Mouse (Mus musculus): ENCODE data around the gene Ino80e. TPM values are rescaled to one million over a fixed set of nuclear protein-coding genes. Genes with fewer than 3 reads are reported as not detected.

Ino80e gene
- polyA plus RNA-seq, 1 experiment from 2014 or later = 91.3 TPM

DNA sequence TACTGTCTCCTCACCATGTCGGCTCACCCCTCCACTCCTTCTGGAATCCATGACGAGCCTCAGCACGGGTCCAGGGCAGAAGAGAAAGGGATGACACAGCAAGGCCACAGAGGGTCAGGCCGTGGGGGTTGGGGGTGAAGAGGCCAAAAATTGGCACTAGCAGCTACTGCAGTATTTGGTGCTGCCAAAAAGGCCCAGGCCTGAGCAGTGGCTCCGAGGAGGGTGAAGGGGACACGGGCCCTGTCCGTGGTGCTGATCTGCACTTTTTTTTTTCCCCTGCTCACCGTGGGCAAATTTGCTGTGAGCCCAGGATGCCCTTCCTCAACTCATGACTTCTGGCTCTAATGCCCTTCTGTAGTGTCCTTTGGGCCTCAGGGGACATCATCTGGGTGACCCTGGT is 36.8 kb downstream of the Ino80e start:
- peaks cover 7% of the 10 kb centered on the region for H3K4me1 ChIP-seq (ENCODE audit: control insufficient read depth, insufficient read depth, low read length)
- no peak overlapping the region for H3K4me3 ChIP-seq (ENCODE audit: low read depth, low read length)
- H3K27me3 ChIP-seq (replicated peaks; ENCODE audit: control insufficient read depth, insufficient read depth, low read length) = no peaks in the 10 kb centered on the region
- H3K27ac ChIP-seq (ENCODE audit: low read depth, low read length) = no peak overlapping the region
- no peak for ATAC-seq
- H3K36me3 ChIP-seq (ENCODE audit: control insufficient read depth, insufficient read depth, low read length) = peaks cover 8% of the 10 kb centered on the region; the same call in 1 of the 2 replicates
- DNase-seq (ENCODE audit: low spot score) = no peak
- no peak overlapping the region for H3K9ac ChIP-seq (ENCODE audit: low read length)
- no peaks in the 10 kb centered on the region for H3K9me3 ChIP-seq (replicated peaks; ENCODE audit: control insufficient read depth, low read length)
- H3K4me2 ChIP-seq (ENCODE audit: low read length) = peak overlapping the region; percentile 68; the same call in 1 of the 2 replicates
- 24% methylated on average over 8 of the region's 8 CpGs for WGBS

DNA sequence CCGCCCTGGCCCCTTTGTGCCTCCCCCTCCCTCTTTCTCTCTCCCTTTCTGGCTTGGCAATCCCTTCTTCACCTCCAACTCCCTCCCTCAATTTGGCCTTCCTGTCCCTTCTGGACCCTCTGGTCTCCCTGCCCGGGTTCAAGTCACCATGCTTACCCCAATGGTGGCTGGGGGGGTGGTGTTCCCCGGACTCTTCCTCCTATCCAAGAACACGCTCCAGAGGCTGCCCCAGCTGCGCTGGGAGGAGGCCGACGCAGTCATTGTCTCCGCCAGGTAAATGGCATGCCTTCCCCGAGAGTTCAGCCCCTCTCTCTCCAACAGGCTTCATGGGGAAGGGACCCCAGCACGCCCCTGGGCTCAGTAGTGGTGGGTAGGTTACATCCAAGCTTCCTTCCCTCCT is 38.2 kb downstream of the Ino80e start:
- peak overlapping the region; percentile 61 for H3K4me3 ChIP-seq (ENCODE audit: low read depth, low read length)
- peak overlapping the region; percentile 82 for H3K9ac ChIP-seq (ENCODE audit: low read length)
- DNase-seq (ENCODE audit: low spot score) (peak; percentile 11), ATAC-seq (peak; percentile 16)
- H3K4me1 ChIP-seq (ENCODE audit: control insufficient read depth, insufficient read depth, low read length) = peaks cover 7% of the 10 kb centered on the region
- peak overlapping the region; percentile 68 for H3K4me2 ChIP-seq (ENCODE audit: low read length)
- no peaks in the 10 kb centered on the region for H3K27me3 ChIP-seq (replicated peaks; ENCODE audit: control insufficient read depth, insufficient read depth, low read length)
- 11% methylated on average over 10 of the region's 10 CpGs for WGBS
- H3K36me3 ChIP-seq (ENCODE audit: control insufficient read depth, insufficient read depth, low read length) = peaks cover 8% of the 10 kb centered on the region; the same call in 1 of the 2 replicates
- H3K27ac ChIP-seq (ENCODE audit: low read depth, low read length) = peak overlapping the region; percentile 78
- no peaks in the 10 kb centered on the region for H3K9me3 ChIP-seq (replicated peaks; ENCODE audit: control insufficient read depth, low read length)

DNA sequence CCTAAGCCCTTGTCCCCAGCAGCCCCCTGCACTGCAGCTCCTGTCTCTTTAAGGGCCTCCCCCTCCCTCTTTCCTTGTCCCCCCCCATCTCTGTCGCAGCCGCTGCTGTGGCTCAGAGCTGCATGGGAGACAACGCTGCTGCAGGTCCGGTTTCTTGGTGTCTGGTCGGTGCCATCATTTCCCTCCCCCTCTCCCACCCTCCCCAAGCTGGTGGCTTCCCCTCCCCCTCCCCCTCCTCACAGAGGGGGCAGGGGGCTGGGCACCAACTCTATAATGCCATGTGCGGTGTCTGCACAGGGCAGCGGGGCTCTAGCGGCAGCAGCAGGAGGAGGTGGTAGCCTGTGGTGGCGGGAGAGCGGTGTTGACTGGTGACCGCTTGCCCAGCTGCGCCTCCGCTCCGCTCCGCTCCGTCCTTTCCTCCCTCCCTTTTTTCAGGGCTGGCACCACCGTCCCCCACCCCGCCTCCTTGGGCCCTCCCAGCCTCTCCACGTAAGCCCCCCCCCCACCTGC is 38.9 kb downstream of the Ino80e start:
- Histone ChIP-seq H3K4me3 (ENCODE audit: low read depth, low read length) (peak overlapping the region; percentile 61), H3K4me1 (ENCODE audit: control insufficient read depth, insufficient read depth, low read length) (peaks cover 7% of the 10 kb centered on the region), H3K27me3 (replicated peaks; ENCODE audit: control insufficient read depth, insufficient read depth, low read length) (no peaks in the 10 kb centered on the region), H3K27ac (ENCODE audit: low read depth, low read length) (peak overlapping the region; percentile 78), H3K36me3 (ENCODE audit: control insufficient read depth, insufficient read depth, low read length) (peaks cover 4% of the 10 kb centered on the region; the same call in 1 of the 2 replicates), H3K4me2 (ENCODE audit: low read length) (peak overlapping the region; percentile 68), H3K9me3 (replicated peaks; ENCODE audit: control insufficient read depth, low read length) (no peaks in the 10 kb centered on the region), H3K9ac (ENCODE audit: low read length) (peak overlapping the region; percentile 82)
- WGBS = 0% methylated on average over 13 of the region's 19 CpGs
- DNase-seq (ENCODE audit: low spot score) (peak; percentile 72), ATAC-seq (peak; percentile 78)

DNA sequence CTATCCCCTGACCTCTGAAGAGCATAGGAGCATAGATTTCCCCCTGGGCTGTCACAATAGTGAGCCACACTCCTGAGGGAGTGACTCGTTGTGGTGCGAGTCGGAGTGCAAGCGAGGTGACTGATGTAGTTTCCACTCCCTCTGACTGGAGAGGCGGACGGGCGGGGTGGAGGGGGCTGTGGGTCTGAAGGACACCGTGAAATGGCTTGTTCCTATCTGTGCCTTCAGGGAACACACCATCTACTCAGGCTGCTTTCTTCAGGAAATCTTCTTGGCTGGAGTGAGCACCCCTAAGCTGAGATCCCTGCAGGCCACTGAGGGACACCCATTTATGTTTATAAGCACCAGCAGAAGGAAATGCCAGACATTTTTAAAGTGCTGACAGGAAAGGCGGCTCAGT is 39.4 kb downstream of the Ino80e start:
- Histone ChIP-seq H3K4me3 (ENCODE audit: low read depth, low read length) (peak overlapping the region; percentile 61), H3K4me2 (ENCODE audit: low read length) (peak overlapping the region; percentile 68), H3K27ac (ENCODE audit: low read depth, low read length) (peak overlapping the region; percentile 78; the same call in 1 of the 2 replicates), H3K9ac (ENCODE audit: low read length) (peak overlapping the region; percentile 82), H3K4me1 (ENCODE audit: control insufficient read depth, insufficient read depth, low read length) (peaks cover 7% of the 10 kb centered on the region), H3K27me3 (replicated peaks; ENCODE audit: control insufficient read depth, insufficient read depth, low read length) (no peaks in the 10 kb centered on the region), H3K9me3 (replicated peaks; ENCODE audit: control insufficient read depth, low read length) (no peaks in the 10 kb centered on the region), H3K36me3 (ENCODE audit: control insufficient read depth, insufficient read depth, low read length) (peaks cover 4% of the 10 kb centered on the region; the same call in 1 of the 2 replicates)
- no peak for DNase-seq (ENCODE audit: low spot score)
- WGBS = 19% methylated on average over 9 of the region's 9 CpGs
- ATAC-seq = peak; percentile 32; the same call in 1 of the 2 replicates

DNA sequence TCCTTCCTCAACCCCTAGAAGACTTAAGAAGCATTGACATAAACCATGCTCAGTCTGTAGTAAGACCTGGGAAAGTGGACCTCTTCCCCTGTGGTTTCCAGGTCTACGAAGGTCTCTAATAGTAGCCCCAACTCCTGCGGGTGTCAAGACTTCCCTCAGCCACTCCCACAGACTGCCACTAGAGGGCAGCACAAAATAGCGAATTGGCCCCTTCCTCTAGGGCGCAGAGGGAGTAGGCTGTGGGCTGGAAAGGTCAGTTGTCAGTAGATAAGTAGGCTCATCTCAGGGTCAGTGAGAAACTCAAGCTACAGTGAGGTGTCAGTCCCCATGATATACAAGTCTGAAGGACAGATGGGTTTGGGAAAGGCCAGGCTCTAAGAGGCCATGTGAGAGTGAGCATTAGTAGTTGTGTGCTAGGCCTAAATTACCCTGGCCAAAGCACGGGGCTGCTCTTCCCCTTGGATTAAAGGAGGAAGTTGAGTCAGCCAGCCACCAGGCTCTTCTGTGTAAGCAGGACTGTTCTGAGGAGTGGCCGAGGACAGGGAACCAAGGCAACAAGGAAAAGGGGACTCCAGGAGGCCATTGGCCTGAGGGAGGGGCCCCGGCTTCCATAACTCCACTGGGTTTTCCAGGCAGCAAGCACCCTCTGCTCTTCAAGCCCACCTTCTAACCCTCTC is 40.2 kb downstream of the Ino80e start:
- H3K4me3 ChIP-seq (ENCODE audit: low read depth, low read length) = no peak overlapping the region
- H3K36me3 ChIP-seq (ENCODE audit: control insufficient read depth, insufficient read depth, low read length) = peaks cover 4% of the 10 kb centered on the region; the same call in 1 of the 2 replicates
- H3K27me3 ChIP-seq (replicated peaks; ENCODE audit: control insufficient read depth, insufficient read depth, low read length) = no peaks in the 10 kb centered on the region
- H3K9ac ChIP-seq (ENCODE audit: low read length) = peak overlapping the region; percentile 82
- no peaks in the 10 kb centered on the region for H3K9me3 ChIP-seq (replicated peaks; ENCODE audit: control insufficient read depth, low read length)
- no peak for ATAC-seq
- peaks cover 7% of the 10 kb centered on the region for H3K4me1 ChIP-seq (ENCODE audit: control insufficient read depth, insufficient read depth, low read length)
- DNase-seq (ENCODE audit: low spot score) = peak; percentile 82
- peak overlapping the region; percentile 78; the same call in 1 of the 2 replicates for H3K27ac ChIP-seq (ENCODE audit: low read depth, low read length)
- WGBS = 21% methylated on average over 7 of the region's 7 CpGs
- H3K4me2 ChIP-seq (ENCODE audit: low read length) = peak overlapping the region; percentile 68

DNA sequence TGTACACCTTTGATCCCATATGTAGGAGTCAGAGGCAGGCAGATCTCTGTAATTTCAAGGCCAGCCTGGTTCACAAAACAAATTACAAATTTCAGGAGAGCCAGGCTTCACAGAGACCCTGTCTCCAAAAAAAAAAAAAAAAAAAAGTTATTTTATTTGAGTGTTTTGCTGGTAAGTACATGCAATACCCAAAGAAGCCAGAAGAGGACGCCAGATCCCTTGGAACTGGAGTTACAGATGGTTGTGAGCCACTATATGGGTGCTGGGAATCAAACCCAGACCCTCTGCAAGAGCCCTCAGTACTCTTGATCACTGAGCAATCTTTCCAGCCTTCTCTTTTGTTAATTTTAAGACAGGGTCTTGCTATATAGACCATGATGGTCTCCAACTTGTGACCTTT is 43.4 kb downstream of the Ino80e start:
- WGBS = 38% methylated on average over 1 of the region's 1 CpGs
- H3K9me3 ChIP-seq (replicated peaks; ENCODE audit: control insufficient read depth, low read length) = no peaks in the 10 kb centered on the region
- no peak overlapping the region for H3K4me3 ChIP-seq (ENCODE audit: low read depth, low read length)
- H3K27ac ChIP-seq (ENCODE audit: low read depth, low read length) = no peak overlapping the region
- no peaks in the 10 kb centered on the region for H3K27me3 ChIP-seq (replicated peaks; ENCODE audit: control insufficient read depth, insufficient read depth, low read length)
- ATAC-seq (no peak), DNase-seq (ENCODE audit: low spot score) (no peak)
- no peak overlapping the region for H3K4me2 ChIP-seq (ENCODE audit: low read length)
- no peaks in the 10 kb centered on the region for H3K36me3 ChIP-seq (ENCODE audit: control insufficient read depth, insufficient read depth, low read length)
- no peak overlapping the region for H3K9ac ChIP-seq (ENCODE audit: low read length)
- peaks cover 5% of the 10 kb centered on the region for H3K4me1 ChIP-seq (ENCODE audit: control insufficient read depth, insufficient read depth, low read length)

DNA sequence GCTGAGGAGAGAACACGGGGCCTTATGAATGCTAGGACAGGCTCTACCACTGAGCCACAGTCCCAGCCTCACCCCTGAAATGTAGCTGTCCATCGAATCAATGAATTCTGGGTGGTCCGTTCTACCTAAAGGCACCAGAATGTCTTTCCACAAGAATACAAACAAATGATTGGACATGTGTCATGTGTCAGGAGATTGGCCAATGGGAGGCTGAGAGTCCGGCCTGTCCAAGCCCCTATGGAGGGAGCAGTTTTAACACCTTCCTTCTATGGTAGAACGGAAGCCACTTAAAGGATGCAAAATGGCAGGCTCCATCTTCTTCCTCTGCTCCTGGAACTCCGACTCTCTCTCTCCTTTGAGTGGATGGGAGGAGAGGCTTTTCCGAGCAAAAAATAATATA is 44.6 kb downstream of the Ino80e start:
- no peak overlapping the region for H3K9ac ChIP-seq (ENCODE audit: low read length)
- ATAC-seq = no peak
- peaks cover 5% of the 10 kb centered on the region for H3K4me1 ChIP-seq (ENCODE audit: control insufficient read depth, insufficient read depth, low read length)
- H3K27me3 ChIP-seq (replicated peaks; ENCODE audit: control insufficient read depth, insufficient read depth, low read length) = no peaks in the 10 kb centered on the region
- no peak overlapping the region for H3K27ac ChIP-seq (ENCODE audit: low read depth, low read length)
- H3K4me2 ChIP-seq (ENCODE audit: low read length) = no peak overlapping the region
- H3K9me3 ChIP-seq (replicated peaks; ENCODE audit: control insufficient read depth, low read length) = no peaks in the 10 kb centered on the region
- no peak overlapping the region for H3K4me3 ChIP-seq (ENCODE audit: low read depth, low read length)
- no peaks in the 10 kb centered on the region for H3K36me3 ChIP-seq (ENCODE audit: control insufficient read depth, insufficient read depth, low read length)
- no peak for DNase-seq (ENCODE audit: low spot score)
- 85% methylated on average over 7 of the region's 7 CpGs for WGBS

DNA sequence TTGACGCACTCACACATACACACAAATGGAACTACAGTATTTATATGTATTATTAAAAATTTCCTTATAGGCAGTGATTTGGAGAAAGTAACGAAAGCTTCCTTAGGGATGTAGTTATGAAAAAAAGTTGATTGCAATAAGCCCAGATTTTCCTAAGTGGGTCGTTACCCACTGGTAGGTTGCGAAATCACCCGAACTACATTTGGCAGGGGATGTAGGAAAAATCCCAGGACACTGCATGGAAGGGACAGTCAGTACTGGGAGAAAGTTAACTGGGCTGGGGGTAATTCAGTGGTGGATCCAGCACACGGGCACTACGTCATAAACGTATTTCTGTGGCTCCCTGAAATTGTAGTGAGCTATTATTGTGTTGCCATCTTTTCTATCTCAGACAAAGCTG is 45.7 kb downstream of the Ino80e start:
- Histone ChIP-seq H3K36me3 (ENCODE audit: control insufficient read depth, insufficient read depth, low read length) (no peaks in the 10 kb centered on the region), H3K27me3 (replicated peaks; ENCODE audit: control insufficient read depth, insufficient read depth, low read length) (no peaks in the 10 kb centered on the region), H3K27ac (ENCODE audit: low read depth, low read length) (no peak overlapping the region), H3K4me2 (ENCODE audit: low read length) (no peak overlapping the region), H3K4me3 (ENCODE audit: low read depth, low read length) (no peak overlapping the region), H3K9me3 (replicated peaks; ENCODE audit: control insufficient read depth, low read length) (no peaks in the 10 kb centered on the region), H3K9ac (ENCODE audit: low read length) (no peak overlapping the region), H3K4me1 (ENCODE audit: control insufficient read depth, insufficient read depth, low read length) (no peaks in the 10 kb centered on the region)
- ATAC-seq = no peak
- WGBS = 83% methylated on average over 8 of the region's 8 CpGs
- no peak for DNase-seq (ENCODE audit: low spot score)

DNA sequence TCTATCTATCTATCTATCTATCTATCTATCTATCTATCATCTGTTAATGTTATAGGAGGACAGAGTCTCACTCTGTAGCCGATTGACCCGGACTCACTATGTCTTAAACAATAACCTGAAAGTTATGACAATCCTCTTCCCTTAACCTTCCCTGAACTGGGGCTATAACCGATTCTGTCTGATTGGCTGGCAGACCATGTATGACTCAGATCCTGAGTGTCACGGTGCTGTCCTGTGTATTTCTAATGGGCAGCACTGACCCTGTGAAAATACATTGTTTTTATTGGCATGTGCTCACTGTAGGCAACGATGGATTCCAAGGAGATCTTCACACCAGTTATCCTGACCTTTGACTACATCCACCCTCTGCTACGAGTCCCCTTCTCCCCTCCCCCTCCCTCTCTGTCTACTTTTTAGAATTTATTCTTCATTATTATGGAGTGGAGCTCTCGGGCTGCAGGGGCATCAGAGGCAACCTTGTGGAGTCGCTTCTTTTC is 46.4 kb downstream of the Ino80e start:
- no peaks in the 10 kb centered on the region for H3K9me3 ChIP-seq (replicated peaks; ENCODE audit: control insufficient read depth, low read length)
- no peak overlapping the region for H3K4me3 ChIP-seq (ENCODE audit: low read depth, low read length)
- no peaks in the 10 kb centered on the region for H3K4me1 ChIP-seq (ENCODE audit: control insufficient read depth, insufficient read depth, low read length)
- no peak overlapping the region for H3K9ac ChIP-seq (ENCODE audit: low read length)
- ATAC-seq = no peak
- H3K36me3 ChIP-seq (ENCODE audit: control insufficient read depth, insufficient read depth, low read length) = no peaks in the 10 kb centered on the region
- no peak for DNase-seq (ENCODE audit: low spot score)
- no peaks in the 10 kb centered on the region for H3K27me3 ChIP-seq (replicated peaks; ENCODE audit: control insufficient read depth, insufficient read depth, low read length)
- H3K27ac ChIP-seq (ENCODE audit: low read depth, low read length) = no peak overlapping the region
- no peak overlapping the region for H3K4me2 ChIP-seq (ENCODE audit: low read length)
- 66% methylated on average over 8 of the region's 8 CpGs for WGBS

All from forebrain, embryonic 14.5 days (tissue).